Mouse (Mus musculus): Measurements from ENCODE around the gene Phospho1.

- no peak for TF ChIP-seq CTCF (IDR thresholded peaks at IDR 0.05; ENCODE audit: low read depth, low read length)
- no peak for TF ChIP-seq POLR2A (IDR thresholded peaks at IDR 0.05; ENCODE audit: extremely low read depth, insufficient read depth, low read length)
Measured at GRCm38 (mm10) chr11:95794201-95794600, 30.1 kb upstream of the Phospho1 start.

Data from liver, adult 2 months (tissue).